Mouse (Mus musculus) liver, embryonic 16.5 days (tissue): ENCODE results near the gene Sox6. TPM values are rescaled to one million over a fixed set of nuclear protein-coding genes. Genes with fewer than 3 reads are reported as not detected.
A peak's percentile ranks its signal among the peaks of the same experiment; 100 is the strongest.

Source experiments
- ATAC-seq: fragments of 200-750 bp; cut with Nextera tagmentation; 2 replicates; pipeline ENCODE4 v1.8.0; 2017; ENCODE audit warnings: low read depth, mild to moderate bottlenecking, moderate number of reproducible peaks, moderate library complexity
- H3K27ac ChIP-seq: fragments of 300-500 bp; sonication (generic); 2 replicates; pipeline ENCODE4 v1.5.1; 2014; ENCODE audit warnings: mild to moderate bottlenecking, low read length
- H3K27me3 ChIP-seq: fragments of 300-500 bp; sonication (generic); 2 replicates; pipeline ENCODE4 v1.6.1; 2014; ENCODE audit warnings: low read depth, low read length, mixed read lengths; ENCODE audit not compliant: control insufficient read depth, insufficient read depth
- H3K36me3 ChIP-seq: fragments of 300-500 bp; sonication (generic); 2 replicates; pipeline ENCODE4 v1.6.1; 2014; ENCODE audit warnings: mild to moderate bottlenecking; ENCODE audit not compliant: control insufficient read depth, insufficient read depth
- H3K4me1 ChIP-seq: fragments of 300-500 bp; sonication (generic); 2 replicates; pipeline ENCODE4 v1.6.1; 2014; ENCODE audit warnings: low read depth, low read length, mixed read lengths; ENCODE audit not compliant: control insufficient read depth
- H3K4me2 ChIP-seq: fragments of 300-500 bp; sonication (generic); 2 replicates; pipeline ENCODE4 v1.6.1; 2014; ENCODE audit warnings: low read depth, low read length, mixed read lengths
- H3K4me3 ChIP-seq: fragments of 300-500 bp; sonication (generic); 2 replicates; pipeline ENCODE4 v1.5.1; 2014; ENCODE audit warnings: low read depth, mild to moderate bottlenecking, low read length
- H3K9ac ChIP-seq: fragments of 300-500 bp; sonication (generic); 2 replicates; pipeline ENCODE4 v1.6.1; 2014; ENCODE audit warnings: low read depth, low read length
- H3K9me3 ChIP-seq: fragments of 300-500 bp; sonication (generic); replicated peaks from 2 replicates; pipeline ENCODE4 v1.6.1; 2016; ENCODE audit warnings: low read length; ENCODE audit not compliant: control insufficient read depth
- WGBS: fragments of 180-500 bp; shearing (Covaris S2); extraction: QIAGEN DNeasy Blood & Tissue Kit; methylation state at CpG from one replicate; pipeline ENCODE4 v1.1.7; 2014; ENCODE audit not compliant: insufficient replicate concordance; 5-methylcytosine and 5-hydroxymethylcytosine counted together
- polyA plus RNA-seq: library from polyadenylated mRNA; unstranded; fragments of >200 nt; fragmentation: Nextera tagmentation; extraction: Ambion mirVana; gene quantifications from 2 replicates; pipeline ENCODE4 v1.2.1, GENCODE M21; 2015

Gene Sox6
- polyA plus RNA-seq, 1 experiment from 2014 or later: 84.8 TPM

- Histone ChIP-seq H3K4me3 (no peak overlapping the region), H3K4me1 (no peaks in the 10 kb centered on the region), H3K27ac (no peak overlapping the region), H3K4me2 (no peak overlapping the region), H3K9me3 (no peaks in the 10 kb centered on the region), H3K36me3 (no peaks in the 10 kb centered on the region), H3K9ac (no peak overlapping the region), H3K27me3 (no peaks in the 10 kb centered on the region)
- WGBS: 65% methylated on average over 1 of the region's 1 CpGs
- no peak for ATAC-seq
Measured at GRCm38 (mm10) chr7:115915338-115915737, 123.3 kb downstream of the Sox6 start.

GRCm38 (mm10) chr7:115910313-115910712 is 128.3 kb downstream of the Sox6 start:
- no peaks in the 10 kb centered on the region for H3K9me3 ChIP-seq
- ATAC-seq: no peak
- H3K36me3 ChIP-seq: no peaks in the 10 kb centered on the region
- no peak overlapping the region for H3K27ac ChIP-seq
- no peaks in the 10 kb centered on the region for H3K27me3 ChIP-seq
- H3K4me2 ChIP-seq: no peak overlapping the region
- no peaks in the 10 kb centered on the region for H3K4me1 ChIP-seq
- 80% methylated on average over 1 of the region's 1 CpGs for WGBS
- no peak overlapping the region for H3K4me3 ChIP-seq
- no peak overlapping the region for H3K9ac ChIP-seq

- Histone ChIP-seq H3K4me2 (no peak overlapping the region), H3K27ac (no peak overlapping the region), H3K4me1 (peaks cover 5% of the 10 kb centered on the region; the same call in 1 of the 2 replicates), H3K4me3 (no peak overlapping the region), H3K36me3 (no peaks in the 10 kb centered on the region), H3K9me3 (no peaks in the 10 kb centered on the region), H3K9ac (no peak overlapping the region), H3K27me3 (no peaks in the 10 kb centered on the region)
- WGBS: 83% methylated on average over 9 of the region's 9 CpGs
- ATAC-seq: no peak
Measured at GRCm38 (mm10) chr7:115904798-115905207, 133.8 kb downstream of the Sox6 start.

GRCm38 (mm10) chr7:115903931-115904797 is 134.4 kb downstream of the Sox6 start:
- Histone ChIP-seq H3K36me3 (no peaks in the 10 kb centered on the region), H3K27me3 (no peaks in the 10 kb centered on the region), H3K4me2 (0 out of 2 replicates have a peak overlapping the region, but pooled peaks have one; percentile 6), H3K4me3 (no peak overlapping the region), H3K27ac (no peak overlapping the region), H3K9ac (no peak overlapping the region), H3K9me3 (no peaks in the 10 kb centered on the region), H3K4me1 (peaks cover 5% of the 10 kb centered on the region; the same call in 1 of the 2 replicates)
- 32% methylated on average over 5 of the region's 5 CpGs for WGBS
- peak; percentile 70 for ATAC-seq

- Histone ChIP-seq H3K4me3 (no peak overlapping the region), H3K9me3 (no peaks in the 10 kb centered on the region), H3K4me2 (no peak overlapping the region), H3K27ac (no peak overlapping the region), H3K27me3 (no peaks in the 10 kb centered on the region), H3K9ac (no peak overlapping the region), H3K36me3 (no peaks in the 10 kb centered on the region), H3K4me1 (peaks cover 5% of the 10 kb centered on the region; the same call in 1 of the 2 replicates)
- WGBS: 77% methylated on average over 1 of the region's 1 CpGs
- ATAC-seq: no peak
Measured at GRCm38 (mm10) chr7:115903368-115903767, 135.2 kb downstream of the Sox6 start.

GRCm38 (mm10) chr7:115895831-115896230 is 142.8 kb downstream of the Sox6 start:
- H3K4me2 ChIP-seq: peak overlapping the region; percentile 61; the same call in 1 of the 2 replicates
- H3K9me3 ChIP-seq: no peaks in the 10 kb centered on the region
- H3K27ac ChIP-seq: peak overlapping the region; percentile 95
- H3K9ac ChIP-seq: no peak overlapping the region
- H3K36me3 ChIP-seq: no peaks in the 10 kb centered on the region
- WGBS: 37% methylated on average over 6 of the region's 6 CpGs
- peak; percentile 55 for ATAC-seq
- H3K27me3 ChIP-seq: no peaks in the 10 kb centered on the region
- no peak overlapping the region for H3K4me3 ChIP-seq
- peaks cover 31% of the 10 kb centered on the region for H3K4me1 ChIP-seq

GRCm38 (mm10) chr7:115895028-115895671 is 143.4 kb downstream of the Sox6 start:
- peak overlapping the region; percentile 61 for H3K4me2 ChIP-seq

GRCm38 (mm10) chr7:115891482-115891881 is 147.1 kb downstream of the Sox6 start:
- H3K4me3 ChIP-seq: no peak overlapping the region
- H3K9me3 ChIP-seq: no peaks in the 10 kb centered on the region
- no peaks in the 10 kb centered on the region for H3K36me3 ChIP-seq
- no peak overlapping the region for H3K27ac ChIP-seq
- no peak overlapping the region for H3K4me2 ChIP-seq
- H3K9ac ChIP-seq: no peak overlapping the region
- no peak for ATAC-seq
- peaks cover 46% of the 10 kb centered on the region for H3K4me1 ChIP-seq
- no peaks in the 10 kb centered on the region for H3K27me3 ChIP-seq
- WGBS: 62% methylated on average over 3 of the region's 3 CpGs

More at GRCm38 (mm10) chr7:115895028-115895671, 143.4 kb downstream of the Sox6 start:
- Histone ChIP-seq H3K27ac (peak overlapping the region; percentile 95), H3K27me3 (no peaks in the 10 kb centered on the region), H3K9ac (peak overlapping the region; percentile 47), H3K9me3 (no peaks in the 10 kb centered on the region), H3K4me3 (peak overlapping the region; percentile 23; the same call in 1 of the 2 replicates), H3K4me1 (peaks cover 34% of the 10 kb centered on the region), H3K36me3 (no peaks in the 10 kb centered on the region)
- peak; percentile 99 for ATAC-seq
- WGBS: 39% methylated on average over 4 of the region's 4 CpGs

- Histone ChIP-seq H3K36me3 (no peaks in the 10 kb centered on the region), H3K9me3 (no peaks in the 10 kb centered on the region), H3K27me3 (no peaks in the 10 kb centered on the region), H3K4me1 (peaks cover 35% of the 10 kb centered on the region), H3K4me3 (no peak overlapping the region), H3K4me2 (no peak overlapping the region), H3K9ac (no peak overlapping the region), H3K27ac (no peak overlapping the region)
- ATAC-seq: no peak
- 89% methylated on average over 7 of the region's 7 CpGs for WGBS
Measured at GRCm38 (mm10) chr7:115889926-115890325, 148.7 kb downstream of the Sox6 start.
